Mouse (Mus musculus) kidney, postnatal 0 days (tissue): ENCODE measurements at regions not wholly inside any gene's neighbourhood (a gene's known extent, or its start where the extent isn't known, plus 50 kb on each side); places are given as distances from the start of the nearest gene placed in this dataset. TPM values are rescaled to one million over a fixed set of nuclear protein-coding genes. Genes with fewer than 3 reads are reported as not detected.
A peak's percentile ranks its signal among the peaks of the same experiment; 100 is the strongest.
"Not testable (repeated sequence)": the region's sequence is repeated elsewhere in the genome, so short reads cannot be mapped to it uniquely, and the experiment has no call there.

ENCODE experiments used
- ATAC-seq: fragments of 200-750 bp; cut with Nextera tagmentation; replicated peaks from 2 replicates; pipeline ENCODE4 v1.8.0; 2017; ENCODE audit warnings: low read depth, moderate number of reproducible peaks, moderate TSS enrichment, moderate library complexity; ENCODE audit not compliant: low FRiP score
- DNase-seq: peaks from one replicate; pipeline ENCODE4 v3.0.0-alpha.2; 2016; ENCODE audit warnings: low spot score
- H3K27ac ChIP-seq: fragments of 300-500 bp; sonication (generic); 2 replicates; pipeline ENCODE4 v1.5.1; 2014; ENCODE audit warnings: mild to moderate bottlenecking
- H3K27me3 ChIP-seq: fragments of 300-500 bp; sonication (generic); 2 replicates; pipeline ENCODE4 v1.6.1; 2014; ENCODE audit warnings: low read length, mixed read lengths; ENCODE audit not compliant: insufficient read depth
- H3K36me3 ChIP-seq: fragments of 300-500 bp; sonication (generic); 2 replicates; pipeline ENCODE4 v1.6.1; 2014; ENCODE audit warnings: low read length, mixed read lengths; ENCODE audit not compliant: insufficient read depth
- H3K4me1 ChIP-seq: fragments of 300-500 bp; sonication (generic); replicated peaks from 2 replicates; pipeline ENCODE4 v1.6.1; 2014; ENCODE audit warnings: antibody characterized with exemption, low read length, mixed read lengths; ENCODE audit not compliant: insufficient read depth
- H3K4me2 ChIP-seq: fragments of 300-500 bp; sonication (generic); 2 replicates; pipeline ENCODE4 v1.6.1; 2014; ENCODE audit warnings: mild to moderate bottlenecking, low read length, moderate library complexity, mixed read lengths
- H3K4me3 ChIP-seq: fragments of 300-500 bp; sonication (generic); replicated peaks from 2 replicates; pipeline ENCODE4 v1.5.1; 2014; ENCODE audit warnings: low read depth, low read length
- H3K9ac ChIP-seq: fragments of 300-500 bp; sonication (generic); 2 replicates; pipeline ENCODE4 v1.6.1; 2014; ENCODE audit warnings: low read depth, low read length
- H3K9me3 ChIP-seq: fragments of 300-500 bp; sonication (generic); replicated peaks from 2 replicates; pipeline ENCODE4 v1.6.1; 2016; ENCODE audit warnings: low read length, inconsistent platforms, mixed read lengths
- CTCF ChIP-seq: IDR thresholded peaks from 2 replicates; pipeline ENCODE4 v1.5.1; 2016; ENCODE audit warnings: antibody characterized with exemption, low read depth, mild to moderate bottlenecking, moderate library complexity
- WGBS: fragments of 180-500 bp; shearing (Covaris S2); extraction: QIAGEN DNeasy Blood & Tissue Kit; methylation state at CpG from one replicate; pipeline ENCODE4 v1.1.7; 2014; 5-methylcytosine and 5-hydroxymethylcytosine counted together
- microRNA counts: library from miRNA; unstranded; fragments of <30 nt; microRNA quantifications from one replicate; lab custom pipeline; 2015
- microRNA-seq: library from miRNA; unstranded; fragments of <30 nt; microRNA quantifications from one replicate; pipeline ENCODE4, GENCODE M21; 2016

DNA sequence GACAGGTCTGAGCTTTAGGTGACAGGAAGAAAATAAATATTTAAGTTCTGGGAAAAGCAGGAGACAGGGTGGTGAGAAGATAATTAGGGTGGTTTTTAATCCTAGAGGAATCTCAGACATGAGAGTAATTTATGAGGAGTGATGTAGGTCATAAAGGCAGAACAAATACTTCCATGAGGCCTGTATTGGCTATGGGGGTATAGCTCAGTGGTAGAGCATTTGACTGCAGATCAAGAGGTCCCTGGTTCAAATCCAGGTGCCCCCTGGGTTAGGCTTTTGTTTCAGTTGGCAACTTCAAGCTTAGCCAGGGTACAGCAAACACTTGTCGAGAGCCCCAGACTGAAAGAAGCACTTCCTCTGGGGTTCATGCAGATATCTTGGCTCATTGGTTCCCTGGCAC is 66.3 kb upstream of the Acpp start:
- ATAC-seq (no peak), DNase-seq (no peak)
- no peaks in the 10 kb centered on the region for H3K4me1 ChIP-seq

DNA sequence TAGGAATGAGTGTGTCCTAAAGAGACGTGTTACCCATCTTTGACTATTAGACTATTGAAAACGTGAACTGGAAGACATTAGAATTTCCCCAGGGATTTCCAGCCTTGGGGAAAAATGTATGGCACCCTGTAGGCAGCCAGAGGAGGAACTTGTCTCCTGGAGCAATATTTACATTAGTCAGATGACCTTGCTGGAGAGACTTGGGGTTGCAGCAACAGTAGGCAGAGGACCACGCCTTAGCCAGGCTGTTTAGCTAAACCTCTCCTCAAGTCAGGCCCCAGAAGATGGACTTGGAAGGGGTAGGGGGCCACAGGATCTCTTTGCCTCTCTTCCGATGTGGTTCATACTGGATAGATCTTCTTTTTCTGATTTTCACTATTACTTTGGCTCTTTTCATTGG is 64.1 kb upstream of the Acpp start:
- ATAC-seq (no peak), DNase-seq (no peak)

More for the DNA sequence above, 66.3 kb upstream of the Acpp start:
- Histone ChIP-seq H3K9me3 (no peaks in the 10 kb centered on the region), H3K27ac (no peak overlapping the region), H3K36me3 (no peaks in the 10 kb centered on the region), H3K4me3 (no peak overlapping the region), H3K4me2 (no peak overlapping the region), H3K9ac (no peak overlapping the region), H3K27me3 (no peaks in the 10 kb centered on the region)
- TF ChIP-seq CTCF = no peak
- WGBS = 68% methylated on average over 1 of the region's 1 CpGs

DNA sequence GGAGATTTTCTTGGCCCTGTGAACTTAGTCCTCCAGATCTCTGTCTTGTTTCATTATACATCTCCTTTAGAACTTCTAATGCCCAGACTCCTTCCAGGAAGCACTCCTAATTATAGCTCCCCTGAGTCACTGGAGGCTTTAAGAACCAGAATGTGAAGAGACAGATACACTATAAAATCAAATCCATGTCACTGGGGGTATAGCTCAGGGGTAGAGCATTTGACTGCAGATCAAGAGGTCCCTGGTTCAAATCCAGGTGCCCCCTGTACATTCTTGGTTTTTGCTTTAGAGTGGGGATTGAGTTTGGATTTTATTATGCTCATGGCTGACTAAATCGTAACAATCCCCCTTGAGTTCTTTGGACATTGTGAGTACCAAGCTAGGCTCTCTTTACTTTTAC is 62.4 kb upstream of the Acpp start:
- Histone ChIP-seq H3K36me3 (no peaks in the 10 kb centered on the region), H3K9me3 (no peaks in the 10 kb centered on the region), H3K27ac (no peak overlapping the region), H3K4me2 (no peak overlapping the region), H3K9ac (no peak overlapping the region), H3K4me3 (no peak overlapping the region), H3K27me3 (no peaks in the 10 kb centered on the region), H3K4me1 (no peaks in the 10 kb centered on the region)
- TF ChIP-seq CTCF = no peak
- no peak for ATAC-seq
- no peak for DNase-seq
- 85% methylated on average over 1 of the region's 1 CpGs for WGBS

More for the DNA sequence above, 64.1 kb upstream of the Acpp start:
- H3K27ac ChIP-seq = no peak overlapping the region
- H3K4me3 ChIP-seq = no peak overlapping the region
- H3K9me3 ChIP-seq = no peaks in the 10 kb centered on the region
- no peaks in the 10 kb centered on the region for H3K27me3 ChIP-seq
- H3K4me2 ChIP-seq = no peak overlapping the region
- no peak overlapping the region for H3K9ac ChIP-seq
- TF ChIP-seq CTCF = no peak
- WGBS = 76% methylated on average over 4 of the region's 4 CpGs
- H3K36me3 ChIP-seq = no peaks in the 10 kb centered on the region
- no peaks in the 10 kb centered on the region for H3K4me1 ChIP-seq

DNA sequence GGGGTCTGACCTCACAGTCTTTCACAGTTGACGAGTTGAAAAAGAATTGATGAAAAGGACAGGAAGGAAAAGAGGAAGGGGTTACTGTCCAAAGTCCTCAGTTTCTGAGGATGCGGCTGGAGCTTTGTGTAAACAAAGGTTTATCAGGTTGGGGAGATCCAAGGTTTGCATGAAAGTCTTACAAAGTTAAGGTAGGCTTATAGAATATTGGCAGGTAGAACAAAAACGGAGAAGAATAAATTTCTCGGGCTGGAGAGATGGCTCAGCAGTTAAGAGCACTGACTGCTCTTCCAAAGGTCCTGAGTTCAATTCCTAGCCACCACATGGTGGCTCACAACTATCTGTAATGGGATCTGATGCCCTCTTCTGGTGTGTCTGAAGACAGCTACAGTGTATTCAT is 60.9 kb upstream of the Acpp start:
- H3K4me2 ChIP-seq, H3K36me3 ChIP-seq, H3K4me3 ChIP-seq, H3K4me1 ChIP-seq, ATAC-seq, H3K9me3 ChIP-seq, DNase-seq, H3K9ac ChIP-seq, H3K27ac ChIP-seq, H3K27me3 ChIP-seq: not testable (repeated sequence)
- WGBS = 79% methylated on average over 4 of the region's 4 CpGs

DNA sequence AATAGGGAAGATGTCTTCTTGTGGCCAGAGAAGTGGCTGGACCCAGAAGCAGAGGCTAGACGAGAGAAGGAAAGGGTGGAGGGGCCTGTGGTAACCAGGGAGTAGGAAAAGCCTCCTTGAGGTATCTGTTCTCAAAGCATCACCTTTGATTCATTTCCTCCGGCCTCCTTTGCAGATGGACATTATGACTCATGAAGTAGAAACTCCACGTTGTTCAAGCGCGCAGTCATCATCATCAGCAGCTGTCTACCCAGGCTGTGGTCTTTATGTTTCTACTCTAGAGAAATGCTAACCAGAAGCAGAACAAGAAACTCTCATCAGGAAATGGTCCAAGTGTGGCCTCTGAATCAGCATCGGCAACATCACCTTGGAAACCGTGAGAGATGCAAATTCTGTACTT is 50.3 kb upstream of the Acpp start:
- no peak for ATAC-seq
- no peak overlapping the region for H3K4me3 ChIP-seq
- no peaks in the 10 kb centered on the region for H3K4me1 ChIP-seq
- no peak for TF ChIP-seq CTCF
- H3K9ac ChIP-seq = no peak overlapping the region
- H3K36me3 ChIP-seq = no peaks in the 10 kb centered on the region
- DNase-seq = no peak
- H3K4me2 ChIP-seq = no peak overlapping the region
- no peak overlapping the region for H3K27ac ChIP-seq
- H3K27me3 ChIP-seq = no peaks in the 10 kb centered on the region
- WGBS = 85% methylated on average over 7 of the region's 7 CpGs
- H3K9me3 ChIP-seq = no peaks in the 10 kb centered on the region

MicroRNA genes in the stretch of these regions (microRNA counts, 519-probe panel; counts per million panel counts)
- microRNA mmu-miR-2136 (lab: Ali Mortazavi, UCI) = 330 counts per million, percentile 68 among the panel's probes with 10 or more counts

Small RNAs in the stretch of these regions (microRNA-seq; reads per million reads assigned to microRNA genes)
- not detected for gene Mir2136
